Mouse (Mus musculus) limb, embryonic 11.5 days (tissue): Measurements from ENCODE around the gene Lgals1. TPM values are rescaled to one million over a fixed set of nuclear protein-coding genes. Genes with fewer than 3 reads are reported as not detected.

Source experiments
- ATAC-seq: fragments of 200-750 bp; cut with Nextera tagmentation; 2 replicates; pipeline ENCODE4 v1.8.0; 2017; ENCODE audit warnings: low read depth; ENCODE audit not compliant: insufficient number of reproducible peaks, low FRiP score, low TSS enrichment
- DNase-seq: peaks from one replicate; pipeline ENCODE4 v3.0.0-alpha.2; 2015; ENCODE audit warnings: low spot score
- H3K27ac ChIP-seq: fragments of 300-500 bp; sonication (generic); replicated peaks from 2 replicates; pipeline ENCODE4 v1.5.1; 2014; ENCODE audit warnings: low read depth, mild to moderate bottlenecking, low read length
- H3K27me3 ChIP-seq: fragments of 300-500 bp; sonication (generic); 2 replicates; pipeline ENCODE4 v1.6.1; 2014; ENCODE audit warnings: mild to moderate bottlenecking, low read length, mixed read lengths; ENCODE audit not compliant: control insufficient read depth, insufficient read depth
- H3K36me3 ChIP-seq: fragments of 300-500 bp; sonication (generic); 2 replicates; pipeline ENCODE4 v1.6.1; 2014; ENCODE audit warnings: mild to moderate bottlenecking, low read length, moderate library complexity, mixed read lengths; ENCODE audit not compliant: control insufficient read depth, insufficient read depth
- H3K4me1 ChIP-seq: fragments of 300-500 bp; sonication (generic); 2 replicates; pipeline ENCODE4 v1.6.1; 2014; ENCODE audit warnings: low read length, mixed read lengths; ENCODE audit not compliant: control insufficient read depth, insufficient read depth
- H3K4me2 ChIP-seq: fragments of 300-500 bp; sonication (generic); 2 replicates; pipeline ENCODE4 v1.6.1; 2014; ENCODE audit warnings: low read depth, mild to moderate bottlenecking, moderate library complexity; ENCODE audit not compliant: severe bottlenecking
- H3K4me3 ChIP-seq: fragments of 300-500 bp; sonication (generic); 2 replicates; pipeline ENCODE4 v1.5.1; 2014; ENCODE audit warnings: low read depth, low read length
- H3K9ac ChIP-seq: fragments of 300-500 bp; sonication (generic); 2 replicates; pipeline ENCODE4 v1.6.1; 2014; ENCODE audit warnings: mild to moderate bottlenecking, low read length
- H3K9me3 ChIP-seq: fragments of 300-500 bp; sonication (generic); 2 replicates; pipeline ENCODE4 v1.6.1; 2016; ENCODE audit warnings: low read length; ENCODE audit not compliant: control insufficient read depth
- WGBS: fragments of 180-500 bp; shearing (Covaris S2); extraction: QIAGEN DNeasy Blood & Tissue Kit; methylation state at CpG from one replicate; pipeline ENCODE4 v1.1.7; 2014; 5-methylcytosine and 5-hydroxymethylcytosine counted together
- polyA plus RNA-seq: library from polyadenylated mRNA; unstranded; fragments of >200 nt; fragmentation: Nextera tagmentation; extraction: Ambion mirVana; gene quantifications from 2 replicates; pipeline ENCODE4 v1.2.1, GENCODE M21; 2014

Lgals1 gene
- polyA plus RNA-seq, 1 experiment from 2014 or later, result 570 TPM

DNA sequence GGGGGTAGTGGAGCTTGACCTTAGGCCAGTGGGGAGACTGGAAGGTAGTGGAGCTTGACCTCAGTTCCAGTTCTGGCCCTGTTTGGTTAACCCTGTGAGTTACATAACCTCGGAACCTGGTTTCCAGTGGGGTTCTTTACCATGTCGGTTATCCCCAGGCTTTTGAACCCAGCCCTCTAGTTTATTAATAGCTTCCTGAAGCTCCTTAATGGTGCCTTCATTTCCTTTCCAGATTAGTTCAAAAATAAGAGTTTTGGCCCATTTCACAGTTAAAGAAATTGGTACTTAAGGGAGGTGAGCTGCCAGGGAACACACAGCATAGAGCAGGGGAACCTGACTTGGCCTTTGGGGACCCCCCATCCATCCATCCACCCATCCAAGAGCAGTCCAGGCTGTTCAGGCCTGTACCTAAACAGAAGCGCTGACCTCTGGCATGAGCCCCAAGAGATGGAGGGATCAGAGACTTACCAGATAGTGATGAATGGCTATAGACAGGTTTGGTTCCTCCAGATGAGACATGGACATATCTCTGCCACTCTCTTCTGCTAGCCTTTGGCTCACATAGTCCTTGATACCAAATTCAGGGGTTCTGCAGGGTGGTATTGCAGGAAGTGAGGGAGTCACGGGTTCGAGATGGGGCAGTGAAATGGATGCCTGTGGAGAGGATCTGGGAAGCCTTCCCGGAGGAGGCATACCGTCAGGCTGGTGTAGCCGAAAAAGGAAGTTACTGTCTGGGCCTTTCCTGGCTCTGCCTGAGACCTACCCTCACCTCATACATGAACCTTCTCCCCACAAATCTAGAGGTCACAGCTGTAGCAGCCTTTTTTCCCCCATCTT lies 11.5 kb upstream of the Lgals1 start:
- H3K4me2 ChIP-seq, result peak overlapping the region; percentile 95
- no peak for ATAC-seq
- H3K4me3 ChIP-seq, result peak overlapping the region; percentile 85
- peaks cover 20% of the 10 kb centered on the region for H3K4me1 ChIP-seq
- H3K9me3 ChIP-seq, result no peaks in the 10 kb centered on the region
- peak overlapping the region; percentile 86 for H3K9ac ChIP-seq
- WGBS, result 52% methylated on average over 8 of the region's 8 CpGs
- peaks cover 5% of the 10 kb centered on the region; the same call in 1 of the 2 replicates for H3K36me3 ChIP-seq
- DNase-seq, result no peak
- no peak overlapping the region for H3K27ac ChIP-seq
- no peaks in the 10 kb centered on the region for H3K27me3 ChIP-seq

DNA sequence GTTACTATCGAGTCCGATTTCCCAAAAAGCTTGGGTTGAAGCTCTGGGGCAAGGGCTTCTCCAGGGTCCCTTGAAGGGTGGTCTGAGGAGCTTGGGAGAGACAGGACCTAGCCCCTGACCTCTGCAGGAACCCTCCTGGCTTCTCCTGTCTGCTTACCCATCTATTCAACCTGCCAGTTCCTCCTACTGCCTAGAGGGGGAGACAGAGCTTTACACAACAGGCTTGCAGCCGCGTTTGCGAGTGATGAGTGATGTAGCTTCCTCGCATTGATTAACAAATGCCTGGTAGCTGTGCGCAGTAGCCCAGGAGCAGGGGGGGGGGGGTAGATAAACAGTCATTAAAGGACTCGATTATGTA lies 10.9 kb upstream of the Lgals1 start:
- no peak overlapping the region for H3K9ac ChIP-seq
- no peak overlapping the region for H3K27ac ChIP-seq
- no peaks in the 10 kb centered on the region for H3K9me3 ChIP-seq
- peak overlapping the region; percentile 95 for H3K4me2 ChIP-seq
- peaks cover 20% of the 10 kb centered on the region for H3K4me1 ChIP-seq
- peaks cover 3% of the 10 kb centered on the region; the same call in 1 of the 2 replicates for H3K36me3 ChIP-seq
- peak overlapping the region; percentile 85 for H3K4me3 ChIP-seq
- DNase-seq (peak; percentile 74), ATAC-seq (no peak)
- H3K27me3 ChIP-seq, result no peaks in the 10 kb centered on the region
- 7% methylated on average over 8 of the region's 8 CpGs for WGBS

DNA sequence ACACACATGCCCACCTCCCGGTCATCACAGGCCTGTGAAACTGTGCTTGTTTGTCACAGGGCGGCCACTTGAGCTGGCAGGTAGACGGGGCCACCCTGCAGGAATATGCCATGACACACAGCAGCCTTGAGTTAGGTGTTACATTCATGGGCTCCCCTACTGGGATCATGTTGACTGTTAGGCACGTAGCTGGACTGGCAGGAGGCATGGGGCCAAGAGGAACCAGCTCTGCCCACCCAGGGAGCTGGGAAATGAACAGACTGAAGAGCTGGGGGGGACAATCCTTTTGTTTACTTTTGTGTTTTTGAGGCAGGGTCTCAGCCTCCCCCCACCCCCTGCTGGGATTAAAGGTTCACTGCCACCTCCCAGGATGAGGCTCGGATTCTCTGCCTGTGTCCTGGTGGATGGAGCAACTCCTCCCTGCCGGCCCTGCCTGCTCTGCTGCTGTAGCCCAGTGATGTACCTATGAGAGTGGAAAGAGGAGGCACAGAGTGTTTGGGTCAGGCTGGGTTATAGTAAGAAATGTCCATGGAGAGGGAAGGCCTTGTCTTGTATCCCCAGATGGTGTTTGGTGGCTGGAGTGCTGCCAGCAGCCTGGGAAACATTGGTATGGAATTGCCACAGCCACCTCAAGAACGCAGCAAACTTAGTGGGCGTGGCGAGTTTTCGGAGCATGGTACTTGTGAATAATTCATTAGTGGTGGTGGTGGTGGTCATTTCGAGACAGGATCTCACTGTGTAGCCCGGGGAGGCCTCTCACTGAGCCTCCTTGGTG lies 10.3 kb upstream of the Lgals1 start:
- 63% methylated on average over 12 of the region's 12 CpGs for WGBS
- no peak for ATAC-seq
- no peaks in the 10 kb centered on the region for H3K9me3 ChIP-seq
- H3K4me1 ChIP-seq, result peaks cover 20% of the 10 kb centered on the region
- no peaks in the 10 kb centered on the region for H3K27me3 ChIP-seq
- peaks cover 3% of the 10 kb centered on the region; the same call in 1 of the 2 replicates for H3K36me3 ChIP-seq
- no peak overlapping the region for H3K27ac ChIP-seq
- peak overlapping the region; percentile 45; the same call in 1 of the 2 replicates for H3K9ac ChIP-seq
- DNase-seq, result no peak
- H3K4me3 ChIP-seq, result peak overlapping the region; percentile 85
- H3K4me2 ChIP-seq, result peak overlapping the region; percentile 95

DNA sequence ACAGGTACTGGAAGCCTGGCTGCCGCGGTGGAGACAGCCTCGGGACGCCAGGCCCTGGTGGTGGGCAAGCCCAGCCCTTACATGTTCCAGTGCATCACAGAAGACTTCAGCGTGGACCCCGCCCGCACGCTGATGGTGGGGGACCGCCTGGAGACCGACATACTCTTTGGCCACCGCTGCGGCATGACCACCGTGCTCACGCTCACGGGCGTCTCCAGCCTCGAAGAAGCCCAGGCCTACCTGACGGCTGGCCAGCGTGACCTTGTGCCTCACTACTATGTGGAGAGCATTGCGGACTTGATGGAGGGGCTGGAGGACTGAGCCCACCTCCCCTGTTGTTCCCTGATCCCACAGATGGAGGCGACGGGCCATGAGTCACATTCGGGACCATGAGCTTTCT lies 8.4 kb upstream of the Lgals1 start:
- Histone ChIP-seq H3K9me3 (no peaks in the 10 kb centered on the region), H3K27ac (no peak overlapping the region), H3K4me2 (no peak overlapping the region), H3K9ac (no peak overlapping the region), H3K4me3 (no peak overlapping the region), H3K36me3 (peaks cover 3% of the 10 kb centered on the region; the same call in 1 of the 2 replicates), H3K27me3 (no peaks in the 10 kb centered on the region), H3K4me1 (peaks cover 17% of the 10 kb centered on the region)
- ATAC-seq (no peak), DNase-seq (no peak)
- 92% methylated on average over 23 of the region's 23 CpGs for WGBS

DNA sequence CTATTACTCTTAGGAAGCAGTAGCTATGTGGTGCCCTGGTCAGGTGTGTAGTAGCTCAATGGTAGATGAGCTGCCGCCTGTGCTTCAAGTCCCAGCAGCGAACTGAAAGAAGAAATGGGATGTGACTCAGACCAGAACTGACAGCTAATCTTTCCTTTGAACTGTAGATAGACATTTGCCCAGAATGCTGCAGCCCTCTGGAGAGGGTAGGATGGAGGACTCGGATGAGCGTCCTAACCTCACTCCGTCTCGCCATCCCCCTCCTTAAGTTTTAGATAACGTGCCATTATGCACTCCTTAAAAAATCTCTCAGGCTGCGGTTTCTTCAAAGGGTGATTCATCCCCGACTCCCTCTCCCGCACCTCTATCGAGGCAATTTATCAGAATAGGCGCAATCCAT lies 6.6 kb upstream of the Lgals1 start:
- H3K27ac ChIP-seq, result no peak overlapping the region
- H3K4me1 ChIP-seq, result peaks cover 18% of the 10 kb centered on the region
- 78% methylated on average over 12 of the region's 12 CpGs for WGBS
- H3K27me3 ChIP-seq, result no peaks in the 10 kb centered on the region
- no peaks in the 10 kb centered on the region for H3K9me3 ChIP-seq
- H3K4me3 ChIP-seq, result no peak overlapping the region
- H3K36me3 ChIP-seq, result peaks cover 3% of the 10 kb centered on the region; the same call in 1 of the 2 replicates
- no peak overlapping the region for H3K4me2 ChIP-seq
- DNase-seq (no peak), ATAC-seq (no peak)
- H3K9ac ChIP-seq, result no peak overlapping the region

DNA sequence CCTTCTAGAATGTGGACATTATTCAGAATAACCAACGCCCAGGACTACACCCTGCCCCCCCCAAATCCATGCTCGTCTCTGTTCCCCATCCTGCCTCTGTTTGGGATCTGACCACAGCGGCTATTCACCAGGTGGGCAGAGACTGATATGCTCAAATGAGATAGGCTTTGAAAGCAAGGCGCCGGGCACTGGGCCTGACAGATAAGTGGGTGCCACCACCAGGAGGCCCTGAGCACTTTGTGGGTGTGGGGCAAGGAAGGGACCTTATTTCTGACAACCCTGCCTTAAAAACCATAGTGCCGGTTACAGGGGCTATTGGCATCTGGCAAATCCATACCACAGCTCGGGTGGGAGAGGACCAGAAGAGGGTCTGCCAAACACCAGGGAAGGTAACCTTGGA lies 3.8 kb upstream of the Lgals1 start:
- no peak for ATAC-seq
- DNase-seq, result no peak
- 90% methylated on average over 7 of the region's 7 CpGs for WGBS
- Histone ChIP-seq H3K27ac (no peak overlapping the region), H3K27me3 (no peaks in the 10 kb centered on the region), H3K4me3 (no peak overlapping the region), H3K9ac (no peak overlapping the region), H3K4me1 (peaks cover 18% of the 10 kb centered on the region), H3K36me3 (peaks cover 3% of the 10 kb centered on the region; the same call in 1 of the 2 replicates), H3K9me3 (no peaks in the 10 kb centered on the region), H3K4me2 (no peak overlapping the region)

DNA sequence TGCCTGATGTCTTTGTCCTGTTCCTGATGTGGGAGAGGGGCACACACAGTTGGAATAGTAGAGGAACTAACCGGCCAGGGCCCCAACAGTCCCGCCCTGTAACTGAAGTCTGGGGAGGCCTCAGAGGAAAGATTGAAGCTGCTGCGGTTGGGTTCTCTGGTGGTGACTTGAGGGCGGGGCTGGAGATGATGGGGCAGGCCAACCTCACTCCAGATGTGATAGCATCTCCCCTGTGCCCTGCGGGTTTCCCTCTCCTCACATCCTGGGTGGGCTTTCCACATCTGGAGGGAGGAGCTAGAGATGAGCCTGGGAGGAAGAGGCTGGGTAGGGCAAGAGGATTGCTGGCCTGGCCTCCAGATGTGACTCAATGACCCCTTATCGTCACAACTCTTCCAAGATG lies 2.9 kb upstream of the Lgals1 start:
- Histone ChIP-seq H3K27ac (no peak overlapping the region), H3K4me2 (no peak overlapping the region), H3K27me3 (no peaks in the 10 kb centered on the region), H3K36me3 (no peaks in the 10 kb centered on the region), H3K4me3 (no peak overlapping the region), H3K9me3 (no peaks in the 10 kb centered on the region), H3K9ac (peak overlapping the region; percentile 5; the same call in 1 of the 2 replicates), H3K4me1 (peaks cover 18% of the 10 kb centered on the region)
- ATAC-seq (no peak), DNase-seq (no peak)
- WGBS, result 41% methylated on average over 6 of the region's 6 CpGs

DNA sequence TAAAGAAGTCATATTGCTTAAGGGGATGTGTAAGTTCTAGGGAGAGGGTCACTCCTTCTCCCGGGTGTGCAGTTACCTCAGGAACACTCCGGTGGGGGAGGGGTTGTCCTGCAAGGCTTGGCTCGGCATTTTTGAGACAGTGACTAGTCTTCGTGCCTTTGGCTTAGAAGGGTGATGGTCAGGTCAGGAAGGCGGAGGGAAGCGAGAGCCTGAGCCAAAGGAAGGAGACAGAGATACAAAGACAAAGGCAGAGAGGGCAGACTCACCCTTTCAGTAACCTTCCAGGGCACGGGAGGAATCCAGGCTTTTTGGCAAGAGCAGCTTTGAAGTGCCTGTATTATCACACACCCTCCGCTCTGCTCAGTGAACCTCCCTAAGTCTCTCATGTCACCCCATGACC lies 1.4 kb upstream of the Lgals1 start:
- no peak overlapping the region for H3K4me2 ChIP-seq
- DNase-seq (no peak), ATAC-seq (no peak)
- peaks cover 18% of the 10 kb centered on the region for H3K4me1 ChIP-seq
- H3K9ac ChIP-seq, result no peak overlapping the region
- H3K27ac ChIP-seq, result peak overlapping the region; percentile 83; the same call in 1 of the 2 replicates
- H3K4me3 ChIP-seq, result no peak overlapping the region
- H3K27me3 ChIP-seq, result no peaks in the 10 kb centered on the region
- whole genome bisulfite sequencing, result 53% methylated on average over 8 of the region's 8 CpGs
- H3K9me3 ChIP-seq, result no peaks in the 10 kb centered on the region
- peaks cover 5% of the 10 kb centered on the region; the same call in 1 of the 2 replicates for H3K36me3 ChIP-seq
